Mouse (Mus musculus): Measurements from ENCODE around the gene Pga5. TPM values are rescaled to one million over a fixed set of nuclear protein-coding genes. Genes with fewer than 3 reads are reported as not detected.
A peak's percentile ranks its signal among the peaks of the same experiment; 100 is the strongest.

The Pga5 gene
- total RNA-seq, 1 experiment = 4.9 TPM

DNA sequence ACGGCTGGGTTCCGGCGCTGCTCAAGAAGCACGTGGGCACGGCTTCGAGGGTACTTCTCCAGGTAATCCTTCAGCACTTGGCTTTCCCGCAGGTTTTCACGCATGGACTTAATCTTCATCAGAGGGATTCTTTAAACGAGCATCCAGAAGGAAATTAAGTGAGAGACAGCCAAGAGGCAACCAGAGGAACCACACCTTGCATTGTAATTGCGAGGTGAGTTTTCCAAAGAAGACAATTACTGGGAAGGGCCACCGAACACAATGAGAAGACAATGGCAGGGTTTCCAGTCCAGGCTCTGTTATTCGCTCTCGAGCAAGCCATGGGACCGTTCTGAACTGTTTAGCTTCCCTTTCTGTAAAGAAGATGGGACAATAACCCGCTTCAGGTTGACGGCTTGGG is 1.2 kb downstream of the Pga5 start:
- peak; percentile 59 for DNase-seq (ENCODE audit: low read depth, low spot score)
- H3K4me1 ChIP-seq (ENCODE audit: control insufficient read depth in 2 of 2, insufficient read depth in 2 of 2, low read length in 2 of 2, poor library complexity in 1 of 2) = peaks cover 6 to 10% of the 10 kb centered on the region in 2 experiments; a peak in 3 of 4 replicates
- no peaks in the 10 kb centered on the region for H3K36me3 ChIP-seq (ENCODE audit: control insufficient read depth, insufficient read depth, low read length, poor library complexity, severe bottlenecking)
- H3K9me3 ChIP-seq (ENCODE audit: control insufficient read depth, insufficient read depth, low read depth, low read length) = no peaks in the 10 kb centered on the region
- H3K27ac ChIP-seq (ENCODE audit: insufficient read depth, low read depth, low read length, poor library complexity, severe bottlenecking) = no peak overlapping the region
- H3K4me3 ChIP-seq (ENCODE audit: insufficient read depth in 1 of 2, low read depth in 1 of 2, low read length in 2 of 2, poor library complexity in 1 of 2, severe bottlenecking in 1 of 2) = no peak overlapping the region
- in situ Hi-C loops (cut with MboI; ENCODE audit: low sequenced_read_pairs in 2 of 2, unreplicated experiment in 2 of 2) = no loop called here
- no peak for TF ChIP-seq MAFK (IDR thresholded peaks at IDR 0.05; ENCODE audit: insufficient read depth, low read depth, low read length)
- no peak for TF ChIP-seq HCFC1 (IDR thresholded peaks at IDR 0.05; ENCODE audit: borderline replicate concordance, insufficient read depth, low read length)
- no peak for TF ChIP-seq ZNF384 (IDR thresholded peaks at IDR 0.05; ENCODE audit: low read depth, low read length)
- TF ChIP-seq ZC3H11A (IDR thresholded peaks at IDR 0.05; ENCODE audit: borderline replicate concordance, low read depth, low read length) = no peak
- TF ChIP-seq CHD2 (IDR thresholded peaks at IDR 0.05; ENCODE audit: low read depth, low read length) = no peak
- H3K9ac ChIP-seq (ENCODE audit: insufficient read depth, low read depth, low read length, poor library complexity, severe bottlenecking) = no peak overlapping the region

DNA sequence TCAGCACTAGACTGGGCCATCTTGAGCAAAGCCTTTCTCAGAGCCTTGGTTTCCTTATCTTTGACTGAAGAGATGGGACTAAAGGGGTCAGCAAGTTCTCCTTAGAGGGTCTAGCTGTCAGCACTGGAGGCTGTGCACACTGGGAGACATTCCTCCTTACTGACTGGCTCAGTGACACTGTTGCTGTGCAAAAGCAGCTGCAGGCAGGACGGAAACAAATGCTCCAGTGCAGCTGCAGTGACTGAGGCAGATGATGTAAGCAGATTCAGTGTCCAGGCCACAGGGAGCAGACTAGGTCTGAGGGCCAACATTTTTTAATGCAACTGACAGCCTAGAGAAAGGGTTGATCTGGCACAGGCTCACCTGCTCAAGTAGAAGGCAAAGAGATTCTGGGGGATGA is 4.6 kb downstream of the Pga5 start:
- Histone ChIP-seq H3K36me3 (ENCODE audit: control insufficient read depth, insufficient read depth, low read length, poor library complexity, severe bottlenecking) (no peaks in the 10 kb centered on the region), H3K4me1 (ENCODE audit: control insufficient read depth in 2 of 2, insufficient read depth in 2 of 2, low read length in 2 of 2, poor library complexity in 1 of 2) (peaks cover 13% of the 10 kb centered on the region in 2 experiments; a peak in 3 of 4 replicates), H3K4me3 (ENCODE audit: insufficient read depth in 1 of 2, low read depth in 1 of 2, low read length in 2 of 2, poor library complexity in 1 of 2, severe bottlenecking in 1 of 2) (no peak overlapping the region), H3K9ac (ENCODE audit: insufficient read depth, low read depth, low read length, poor library complexity, severe bottlenecking) (no peak overlapping the region), H3K9me3 (ENCODE audit: control insufficient read depth, insufficient read depth, low read depth, low read length) (no peaks in the 10 kb centered on the region), H3K27ac (ENCODE audit: insufficient read depth, low read depth, low read length, poor library complexity, severe bottlenecking) (no peak overlapping the region)
- in situ Hi-C loops (cut with MboI; ENCODE audit: low sequenced_read_pairs in 2 of 2, unreplicated experiment in 2 of 2) = no loop called here
- no peak for TF ChIP-seq MAFK (IDR thresholded peaks at IDR 0.05; ENCODE audit: insufficient read depth, low read depth, low read length)
- DNase-seq (ENCODE audit: low read depth, low spot score) = no peak

DNA sequence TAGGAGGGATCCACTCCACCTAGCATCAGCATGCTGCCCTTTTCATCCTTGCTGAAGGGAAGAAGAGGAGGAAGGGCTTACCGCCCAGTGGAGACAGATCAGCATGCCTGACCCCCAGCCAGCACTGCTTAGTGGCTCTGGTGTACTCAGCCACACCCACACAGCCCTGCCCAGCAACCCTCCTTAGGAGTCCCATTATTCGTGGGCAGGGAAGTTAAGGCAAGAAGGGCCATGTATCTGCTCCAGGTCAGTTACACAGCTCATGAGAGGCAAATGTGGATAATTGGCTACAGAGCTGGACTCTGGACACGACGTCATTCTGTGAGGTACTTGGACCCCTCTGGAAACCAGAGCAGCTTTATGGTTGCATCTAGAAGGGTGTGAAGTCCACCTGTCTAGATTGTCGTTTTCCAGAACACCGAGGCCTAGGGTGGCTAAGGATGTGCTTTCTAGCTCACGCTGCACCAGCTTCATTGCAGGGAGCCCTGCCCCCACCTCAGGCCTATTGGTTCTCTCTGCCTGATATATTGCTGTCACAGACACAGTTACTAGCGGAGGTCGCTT is 5.9 kb downstream of the Pga5 start:
- TF ChIP-seq MAFK (IDR thresholded peaks at IDR 0.05; ENCODE audit: insufficient read depth, low read depth, low read length) (no peak), ZC3H11A (IDR thresholded peaks at IDR 0.05; ENCODE audit: borderline replicate concordance, low read depth, low read length) (no peak), HCFC1 (IDR thresholded peaks at IDR 0.05; ENCODE audit: borderline replicate concordance, insufficient read depth, low read length) (no peak), ZNF384 (IDR thresholded peaks at IDR 0.05; ENCODE audit: low read depth, low read length) (no peak), CHD2 (IDR thresholded peaks at IDR 0.05; ENCODE audit: low read depth, low read length) (no peak)
- Histone ChIP-seq H3K9ac (ENCODE audit: insufficient read depth, low read depth, low read length, poor library complexity, severe bottlenecking) (no peak overlapping the region), H3K9me3 (ENCODE audit: control insufficient read depth, insufficient read depth, low read depth, low read length) (no peaks in the 10 kb centered on the region), H3K4me1 (ENCODE audit: control insufficient read depth in 2 of 2, insufficient read depth in 2 of 2, low read length in 2 of 2, poor library complexity in 1 of 2) (peaks cover 8 to 12% of the 10 kb centered on the region in 2 experiments; a peak in 3 of 4 replicates), H3K27ac (ENCODE audit: insufficient read depth, low read depth, low read length, poor library complexity, severe bottlenecking) (no peak overlapping the region), H3K36me3 (ENCODE audit: control insufficient read depth, insufficient read depth, low read length, poor library complexity, severe bottlenecking) (no peaks in the 10 kb centered on the region), H3K4me3 (ENCODE audit: insufficient read depth in 1 of 2, low read depth in 1 of 2, low read length in 2 of 2, poor library complexity in 1 of 2, severe bottlenecking in 1 of 2) (no peak overlapping the region)
- in situ Hi-C loops (cut with MboI; ENCODE audit: low sequenced_read_pairs in 2 of 2, unreplicated experiment in 2 of 2) = no loop called here
- DNase-seq (ENCODE audit: low read depth, low spot score) = no peak

DNA sequence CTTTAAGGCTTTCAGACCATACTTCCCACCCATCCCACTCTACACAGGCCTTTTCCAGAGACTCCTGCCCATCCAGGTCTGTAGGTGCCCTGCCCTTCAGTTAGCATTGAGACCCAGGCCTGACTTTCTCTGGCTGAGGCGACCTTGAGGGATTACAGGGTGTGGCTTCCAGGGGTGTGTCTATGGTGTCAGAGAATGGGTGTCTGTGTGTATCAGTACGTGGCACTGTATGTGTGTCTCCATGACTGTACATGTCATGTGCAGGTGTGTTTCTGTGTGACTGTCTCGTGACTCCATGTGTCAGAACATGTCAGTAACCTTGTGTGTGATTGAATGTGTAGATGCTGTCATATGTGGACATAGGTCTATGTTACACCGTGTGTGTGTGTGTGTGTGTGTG is 6.6 kb downstream of the Pga5 start:
- no peak overlapping the region for H3K27ac ChIP-seq (ENCODE audit: insufficient read depth, low read depth, low read length, poor library complexity, severe bottlenecking)
- no peak overlapping the region for H3K9ac ChIP-seq (ENCODE audit: insufficient read depth, low read depth, low read length, poor library complexity, severe bottlenecking)
- in situ Hi-C loops (cut with MboI; ENCODE audit: low sequenced_read_pairs in 2 of 2, unreplicated experiment in 2 of 2) = no loop called here
- H3K4me1 ChIP-seq (ENCODE audit: control insufficient read depth in 2 of 2, insufficient read depth in 2 of 2, low read length in 2 of 2, poor library complexity in 1 of 2) = peaks cover 8 to 10% of the 10 kb centered on the region in 2 experiments; a peak in 3 of 4 replicates
- DNase-seq (ENCODE audit: low read depth, low spot score) = no peak
- no peaks in the 10 kb centered on the region for H3K36me3 ChIP-seq (ENCODE audit: control insufficient read depth, insufficient read depth, low read length, poor library complexity, severe bottlenecking)
- no peaks in the 10 kb centered on the region for H3K9me3 ChIP-seq (ENCODE audit: control insufficient read depth, insufficient read depth, low read depth, low read length)
- TF ChIP-seq ZC3H11A (IDR thresholded peaks at IDR 0.05; ENCODE audit: borderline replicate concordance, low read depth, low read length) (no peak), HCFC1 (IDR thresholded peaks at IDR 0.05; ENCODE audit: borderline replicate concordance, insufficient read depth, low read length) (no peak), MAFK (IDR thresholded peaks at IDR 0.05; ENCODE audit: insufficient read depth, low read depth, low read length) (no peak), ZNF384 (IDR thresholded peaks at IDR 0.05; ENCODE audit: low read depth, low read length) (no peak), CHD2 (IDR thresholded peaks at IDR 0.05; ENCODE audit: low read depth, low read length) (no peak)
- no peak overlapping the region for H3K4me3 ChIP-seq (ENCODE audit: insufficient read depth in 1 of 2, low read depth in 1 of 2, low read length in 2 of 2, poor library complexity in 1 of 2, severe bottlenecking in 1 of 2)

DNA sequence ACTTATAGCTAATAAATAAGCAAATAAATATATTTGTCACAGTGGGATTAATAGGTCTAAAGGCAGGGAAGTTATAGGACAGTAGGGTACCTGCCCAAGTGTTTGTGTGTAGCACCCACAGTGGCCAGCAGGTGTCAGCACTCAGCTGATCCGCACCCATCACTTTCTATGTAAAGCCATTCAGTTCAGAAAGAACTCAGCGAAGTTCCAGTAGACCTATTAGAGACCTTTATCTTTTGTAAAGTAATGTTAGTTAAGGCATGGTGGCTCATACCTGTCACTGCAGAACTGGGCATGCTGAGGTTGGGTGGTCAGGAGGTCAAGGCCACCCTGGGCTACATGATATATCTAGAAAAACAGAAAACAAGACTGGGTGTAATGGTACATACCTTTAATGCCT is 12.4 kb downstream of the Pga5 start:
- peak; percentile 42 for DNase-seq (ENCODE audit: low read depth, low spot score)
- H3K27ac ChIP-seq (ENCODE audit: insufficient read depth, low read depth, low read length, poor library complexity, severe bottlenecking) = no peak overlapping the region
- no peaks in the 10 kb centered on the region for H3K9me3 ChIP-seq (ENCODE audit: control insufficient read depth, insufficient read depth, low read depth, low read length)
- no peaks in the 10 kb centered on the region for H3K4me1 ChIP-seq (ENCODE audit: control insufficient read depth in 2 of 2, insufficient read depth in 2 of 2, low read length in 2 of 2, poor library complexity in 1 of 2)
- TF ChIP-seq ZC3H11A (IDR thresholded peaks at IDR 0.05; ENCODE audit: borderline replicate concordance, low read depth, low read length) (peak; percentile 60; the same call in 1 of the 2 replicates), ZNF384 (IDR thresholded peaks at IDR 0.05; ENCODE audit: low read depth, low read length) (no peak)
- no peak overlapping the region for H3K9ac ChIP-seq (ENCODE audit: insufficient read depth, low read depth, low read length, poor library complexity, severe bottlenecking)
- in situ Hi-C loops (cut with MboI; ENCODE audit: low sequenced_read_pairs in 2 of 2, unreplicated experiment in 2 of 2) = no loop called here
- H3K4me3 ChIP-seq (ENCODE audit: insufficient read depth in 1 of 2, low read depth in 1 of 2, low read length in 2 of 2, poor library complexity in 1 of 2, severe bottlenecking in 1 of 2) = no peak overlapping the region
- H3K36me3 ChIP-seq (ENCODE audit: control insufficient read depth, insufficient read depth, low read length, poor library complexity, severe bottlenecking) = no peaks in the 10 kb centered on the region
